Mouse (Mus musculus): ENCODE results near the gene Was. TPM values are rescaled to one million over a fixed set of nuclear protein-coding genes. Genes with fewer than 3 reads are reported as not detected.
A peak's percentile ranks its signal among the peaks of the same experiment; 100 is the strongest.
"Not testable (repeated sequence)": the region's sequence is repeated elsewhere in the genome, so short reads cannot be mapped to it uniquely, and the experiment has no call there.

Gene Was
- polyA plus RNA-seq, 1 experiment from 2014 or later: 2.2 TPM

DNA sequence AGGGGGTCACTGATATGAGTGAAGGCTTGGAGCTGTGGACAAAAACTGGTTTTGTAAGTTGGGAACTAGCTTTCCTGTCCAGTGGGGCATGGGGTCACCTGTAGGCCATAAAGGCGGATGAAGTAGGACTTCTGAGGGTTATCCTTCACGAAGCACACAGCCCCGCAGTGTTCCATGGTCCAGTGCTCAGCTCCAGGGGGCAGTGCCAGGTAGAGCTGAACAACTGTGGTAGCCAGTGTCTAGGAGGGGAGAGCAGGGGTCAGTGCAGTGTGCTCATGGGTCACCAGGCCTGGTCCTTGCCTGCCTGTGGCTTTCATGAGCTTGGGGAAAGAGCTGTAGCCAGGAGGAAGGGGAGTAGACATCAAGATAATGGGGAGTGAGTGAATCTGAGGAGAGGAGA is 552 bp downstream of the Was start:
- H3K27me3 ChIP-seq (ENCODE audit: control insufficient read depth, insufficient read depth, low read length): no peaks in the 10 kb centered on the region
- no peak for ATAC-seq (replicated peaks; ENCODE audit: extremely low read depth, insufficient read depth, low FRiP score)
- no peaks in the 10 kb centered on the region for H3K4me1 ChIP-seq (ENCODE audit: control insufficient read depth, insufficient read depth, low read length)
- peak overlapping the region; percentile 26 for H3K4me3 ChIP-seq (ENCODE audit: low read length)
- no peak overlapping the region for H3K9ac ChIP-seq (ENCODE audit: low read length)
- H3K9me3 ChIP-seq (replicated peaks; ENCODE audit: control insufficient read depth, low read length): no peaks in the 10 kb centered on the region
- no peak overlapping the region for H3K27ac ChIP-seq (ENCODE audit: low read length)
- no peaks in the 10 kb centered on the region for H3K36me3 ChIP-seq (ENCODE audit: control insufficient read depth, insufficient read depth)
- no peak overlapping the region for H3K4me2 ChIP-seq (ENCODE audit: low read depth, low read length)
- WGBS: 75% methylated on average over 3 of the region's 3 CpGs

DNA sequence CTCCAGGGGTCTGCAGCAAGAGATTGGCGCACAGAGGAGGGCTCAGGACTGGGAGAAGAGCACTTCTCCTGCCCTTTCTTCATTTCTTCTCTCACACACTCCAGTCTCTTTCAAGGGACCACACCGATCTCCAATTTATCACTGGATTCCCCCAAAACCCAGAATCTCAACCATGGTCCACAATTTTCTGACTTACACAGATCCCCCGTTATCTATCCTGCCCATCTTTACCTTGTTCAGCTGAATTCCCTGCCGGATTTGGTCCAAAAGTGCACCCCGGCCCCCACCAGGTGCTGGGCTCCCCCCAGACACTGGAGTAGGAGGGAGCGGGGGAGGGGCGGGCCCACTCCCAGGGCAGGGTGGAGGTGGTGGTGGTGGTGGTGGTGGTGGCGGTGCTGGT is 4.7 kb downstream of the Was start:
- no peaks in the 10 kb centered on the region for H3K4me1 ChIP-seq (ENCODE audit: control insufficient read depth, insufficient read depth, low read length)
- no peak overlapping the region for H3K4me2 ChIP-seq (ENCODE audit: low read depth, low read length)
- H3K27ac ChIP-seq (ENCODE audit: low read length): no peak overlapping the region
- H3K27me3 ChIP-seq (ENCODE audit: control insufficient read depth, insufficient read depth, low read length): no peaks in the 10 kb centered on the region
- no peak overlapping the region for H3K9ac ChIP-seq (ENCODE audit: low read length)
- no peak overlapping the region for H3K4me3 ChIP-seq (ENCODE audit: low read length)
- no peaks in the 10 kb centered on the region for H3K36me3 ChIP-seq (ENCODE audit: control insufficient read depth, insufficient read depth)
- H3K9me3 ChIP-seq (replicated peaks; ENCODE audit: control insufficient read depth, low read length): no peaks in the 10 kb centered on the region
- ATAC-seq (replicated peaks; ENCODE audit: extremely low read depth, insufficient read depth, low FRiP score): no peak
- WGBS: 73% methylated on average over 8 of the region's 8 CpGs

DNA sequence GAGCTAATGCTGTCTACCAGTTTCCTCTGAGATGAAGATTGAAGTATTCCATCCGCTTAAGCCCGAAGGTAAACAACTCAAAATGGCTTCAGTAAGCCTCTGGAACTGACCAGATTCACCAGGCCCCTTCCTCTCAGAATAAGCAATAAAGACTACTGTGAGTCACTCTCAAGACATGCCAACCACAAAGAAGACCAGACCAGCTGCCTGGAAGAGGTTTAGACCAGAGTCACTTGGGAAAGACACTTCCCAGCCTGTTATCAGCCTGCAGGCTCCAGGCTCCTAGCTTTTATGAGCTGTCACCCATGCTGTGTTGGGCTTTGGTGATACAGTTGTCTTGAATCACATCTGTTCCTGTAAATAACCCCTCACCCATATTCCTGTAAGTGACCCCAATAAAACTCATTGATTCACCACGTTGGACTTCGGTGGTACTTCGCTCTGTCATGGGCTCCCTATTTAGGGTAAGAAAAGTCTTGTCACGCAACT is 5.5 kb downstream of the Was start:
- no peak overlapping the region for H3K4me3 ChIP-seq (ENCODE audit: low read length)
- no peak for ATAC-seq (replicated peaks; ENCODE audit: extremely low read depth, insufficient read depth, low FRiP score)
- H3K9me3 ChIP-seq (replicated peaks; ENCODE audit: control insufficient read depth, low read length): no peaks in the 10 kb centered on the region
- no peak overlapping the region for H3K27ac ChIP-seq (ENCODE audit: low read length)
- no peaks in the 10 kb centered on the region for H3K36me3 ChIP-seq (ENCODE audit: control insufficient read depth, insufficient read depth)
- H3K9ac ChIP-seq (ENCODE audit: low read length): no peak overlapping the region
- WGBS: 82% methylated on average over 6 of the region's 6 CpGs
- no peaks in the 10 kb centered on the region for H3K4me1 ChIP-seq (ENCODE audit: control insufficient read depth, insufficient read depth, low read length)
- no peak overlapping the region for H3K4me2 ChIP-seq (ENCODE audit: low read depth, low read length)
- H3K27me3 ChIP-seq (ENCODE audit: control insufficient read depth, insufficient read depth, low read length): no peaks in the 10 kb centered on the region

DNA sequence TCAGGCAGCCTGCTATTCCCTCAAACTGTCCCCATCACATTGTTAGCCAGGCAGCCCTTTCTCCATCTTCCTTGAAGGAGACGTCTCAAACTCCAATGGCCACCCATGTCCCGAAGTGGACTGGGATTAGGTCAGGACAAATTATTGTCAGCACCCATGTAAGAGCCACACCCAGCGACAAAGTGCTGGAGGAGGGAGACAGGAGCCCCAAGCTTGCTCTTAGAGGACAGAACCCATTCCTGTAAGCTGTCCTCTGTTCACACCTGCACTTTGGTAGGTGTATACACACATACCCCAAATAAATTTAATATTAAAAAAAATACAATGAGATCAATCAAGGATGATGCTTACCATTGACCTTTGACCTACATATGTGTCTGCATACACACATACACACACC is 15.2 kb downstream of the Was start:
- H3K4me2 ChIP-seq (ENCODE audit: low read depth, low read length): peak overlapping the region; percentile 67
- WGBS: 30% methylated on average over 3 of the region's 3 CpGs
- no peaks in the 10 kb centered on the region for H3K27me3 ChIP-seq (ENCODE audit: control insufficient read depth, insufficient read depth, low read length)
- H3K9ac ChIP-seq (ENCODE audit: low read length): peak overlapping the region; percentile 62
- no peaks in the 10 kb centered on the region for H3K9me3 ChIP-seq (replicated peaks; ENCODE audit: control insufficient read depth, low read length)
- no peaks in the 10 kb centered on the region for H3K4me1 ChIP-seq (ENCODE audit: control insufficient read depth, insufficient read depth, low read length)
- H3K36me3 ChIP-seq (ENCODE audit: control insufficient read depth, insufficient read depth): 0 out of 2 replicates have a peak, but pooled peaks cover 3% of the 10 kb centered on the region
- peak overlapping the region; percentile 57 for H3K4me3 ChIP-seq (ENCODE audit: low read length)
- H3K27ac ChIP-seq (ENCODE audit: low read length): peak overlapping the region; percentile 61
- ATAC-seq (replicated peaks; ENCODE audit: extremely low read depth, insufficient read depth, low FRiP score): no peak

DNA sequence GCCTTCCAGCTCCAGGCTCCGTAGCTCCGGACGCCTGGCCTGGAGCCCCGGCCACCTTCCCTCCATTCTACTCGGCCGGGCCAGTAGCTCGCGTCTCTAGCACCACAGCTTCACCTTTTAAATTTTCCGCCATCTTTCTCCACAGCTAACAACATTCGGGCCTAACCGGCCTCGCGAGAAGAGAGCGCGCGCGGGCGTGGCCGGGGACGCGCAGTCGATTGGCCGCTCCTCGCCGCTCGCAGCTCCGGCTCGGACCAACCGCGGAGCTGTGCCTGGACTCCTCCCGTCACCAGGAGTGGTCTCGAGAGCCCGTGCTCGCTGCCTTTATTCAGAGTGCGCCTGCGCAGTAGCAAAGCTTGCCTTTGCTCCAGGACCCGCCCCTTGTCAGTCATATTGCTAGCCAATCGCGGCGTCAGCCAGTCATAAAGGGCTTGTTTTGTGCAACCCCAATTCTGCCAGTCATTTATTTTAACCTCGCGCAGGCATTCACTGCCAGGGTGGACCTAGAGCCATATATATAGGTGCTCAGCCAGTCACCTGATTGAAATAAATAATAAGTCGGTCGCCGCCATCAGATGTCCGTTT is 15.8 kb downstream of the Was start, which contains the start of gene Suv39h1:
Suv39h1 (minus strand) TSS at position 331 of the 585 bp plus-strand sequence.
- Histone ChIP-seq H3K36me3 (ENCODE audit: control insufficient read depth, insufficient read depth) (0 out of 2 replicates have a peak, but pooled peaks cover 3% of the 10 kb centered on the region), H3K4me1 (ENCODE audit: control insufficient read depth, insufficient read depth, low read length) (no peaks in the 10 kb centered on the region), H3K9ac (ENCODE audit: low read length) (peak within 1 kb of the TSS; percentile 67), H3K4me2 (ENCODE audit: low read depth, low read length) (peak within 1 kb of the TSS; percentile 67), H3K27me3 (ENCODE audit: control insufficient read depth, insufficient read depth, low read length) (no peaks in the 10 kb centered on the region), H3K4me3 (ENCODE audit: low read length) (peak within 1 kb of the TSS; percentile 72), H3K27ac (ENCODE audit: low read length) (peak within 1 kb of the TSS; percentile 83), H3K9me3 (replicated peaks; ENCODE audit: control insufficient read depth, low read length) (no peaks in the 10 kb centered on the region)
- 14% methylated on average over 46 of the region's 46 CpGs for WGBS
- peak; percentile 97 for ATAC-seq (replicated peaks; ENCODE audit: extremely low read depth, insufficient read depth, low FRiP score)

DNA sequence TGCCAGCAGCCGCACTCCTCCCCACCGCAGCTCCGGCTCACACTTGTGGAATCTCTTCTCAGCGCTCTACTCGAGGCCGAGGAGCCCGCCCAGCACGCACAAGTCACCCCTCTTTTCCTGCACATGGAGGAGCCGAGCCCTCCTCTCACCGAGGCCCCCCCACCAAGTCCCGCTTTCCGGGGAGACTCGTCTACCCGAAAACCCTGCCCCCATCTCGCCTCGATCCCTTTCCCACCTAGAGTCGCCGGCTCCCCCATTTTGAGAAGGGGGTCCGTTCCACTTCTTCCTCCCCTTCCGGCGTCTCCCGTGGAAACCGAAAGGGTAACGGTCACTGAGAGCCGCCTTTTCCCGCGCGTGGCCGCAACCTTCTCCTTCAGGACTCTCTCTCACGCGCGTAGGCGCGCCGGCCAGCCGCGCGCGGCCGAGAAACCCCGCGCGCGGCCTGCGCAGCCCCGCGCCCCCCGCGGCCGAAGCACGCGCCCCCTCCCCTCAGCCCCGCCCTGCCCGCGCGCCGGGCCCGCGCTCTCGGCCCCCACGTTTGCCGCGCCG is 16.3 kb downstream of the Was start:
- ATAC-seq (replicated peaks; ENCODE audit: extremely low read depth, insufficient read depth, low FRiP score): peak; percentile 46
- WGBS: 13% methylated on average over 52 of the region's 64 CpGs
- 0 out of 2 replicates have a peak, but pooled peaks cover 3% of the 10 kb centered on the region for H3K36me3 ChIP-seq (ENCODE audit: control insufficient read depth, insufficient read depth)

DNA sequence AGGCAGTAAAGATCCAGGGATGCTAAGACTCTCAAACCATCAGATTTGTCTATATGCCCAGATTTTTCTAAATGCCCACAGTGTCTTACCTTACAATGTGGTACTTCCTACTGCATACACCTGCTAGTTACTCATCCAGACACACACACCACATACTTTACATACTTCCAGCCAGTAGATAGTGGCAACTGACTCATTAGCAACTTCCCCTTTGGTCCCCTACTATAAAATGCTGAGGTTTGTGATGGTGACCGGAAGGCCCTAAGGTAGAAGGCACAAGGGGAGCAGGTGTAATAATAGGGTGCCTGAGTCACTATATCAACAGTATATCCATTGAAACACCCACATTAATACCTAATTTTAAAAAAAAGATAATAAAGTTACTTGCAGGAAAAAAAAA is 21.1 kb downstream of the Was start:
- no peak for ATAC-seq (replicated peaks; ENCODE audit: extremely low read depth, insufficient read depth, low FRiP score)
- Histone ChIP-seq H3K27me3 (ENCODE audit: control insufficient read depth, insufficient read depth, low read length) (no peaks in the 10 kb centered on the region), H3K4me1 (ENCODE audit: control insufficient read depth, insufficient read depth, low read length) (no peaks in the 10 kb centered on the region), H3K4me2 (ENCODE audit: low read depth, low read length) (no peak overlapping the region), H3K36me3 (ENCODE audit: control insufficient read depth, insufficient read depth) (peaks cover 10% of the 10 kb centered on the region), H3K4me3 (ENCODE audit: low read length) (no peak overlapping the region), H3K27ac (ENCODE audit: low read length) (no peak overlapping the region), H3K9me3 (replicated peaks; ENCODE audit: control insufficient read depth, low read length) (no peaks in the 10 kb centered on the region), H3K9ac (ENCODE audit: low read length) (no peak overlapping the region)
- WGBS: 92% methylated on average over 1 of the region's 1 CpGs

More for the DNA sequence above, 16.3 kb downstream of the Was start:
- no peaks in the 10 kb centered on the region for H3K4me1 ChIP-seq (ENCODE audit: control insufficient read depth, insufficient read depth, low read length)
- H3K4me2 ChIP-seq (ENCODE audit: low read depth, low read length): peak overlapping the region; percentile 67
- H3K27ac ChIP-seq (ENCODE audit: low read length): peak overlapping the region; percentile 83
- H3K9me3 ChIP-seq (replicated peaks; ENCODE audit: control insufficient read depth, low read length): no peaks in the 10 kb centered on the region
- peak overlapping the region; percentile 67 for H3K9ac ChIP-seq (ENCODE audit: low read length)
- peak overlapping the region; percentile 72 for H3K4me3 ChIP-seq (ENCODE audit: low read length)
- no peaks in the 10 kb centered on the region for H3K27me3 ChIP-seq (ENCODE audit: control insufficient read depth, insufficient read depth, low read length)

DNA sequence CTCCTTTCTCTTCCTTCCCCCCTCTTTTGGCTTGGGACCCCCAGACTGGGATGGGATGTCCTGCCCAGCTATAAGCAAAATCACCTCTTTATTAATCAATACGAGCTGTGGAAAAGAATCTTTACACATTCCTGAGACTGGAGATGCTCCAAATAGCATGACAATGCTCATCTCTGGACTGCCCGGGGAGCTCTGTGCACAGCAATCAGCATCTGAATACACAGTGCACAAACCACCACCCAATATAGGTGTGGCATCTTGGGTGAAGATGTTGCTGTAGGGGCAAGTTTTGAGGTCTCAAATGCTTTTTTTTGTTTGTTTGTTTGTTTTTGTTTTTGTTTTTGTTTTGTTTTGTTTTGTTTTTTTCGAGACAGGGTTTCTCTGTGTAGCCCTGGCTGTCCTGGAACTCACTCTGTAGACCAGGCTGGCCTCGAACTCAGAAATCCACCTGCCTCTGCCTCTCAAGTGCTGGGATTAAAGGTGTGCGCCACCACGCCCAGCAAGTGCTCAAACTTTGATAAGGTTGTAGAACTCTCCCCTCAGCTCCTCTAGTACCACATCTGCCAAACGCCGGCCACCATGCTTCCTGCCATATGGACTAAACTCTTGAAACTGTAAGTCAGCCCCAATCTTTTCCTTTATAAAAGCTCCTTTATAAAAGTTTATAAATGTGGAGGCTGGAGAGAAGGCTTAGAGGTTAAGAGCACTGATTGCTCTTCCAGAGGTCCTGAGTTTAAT is 39.1 kb downstream of the Was start:
- not testable (repeated sequence) for H3K27me3 ChIP-seq (ENCODE audit: control insufficient read depth, insufficient read depth, low read length); H3K4me2 ChIP-seq (ENCODE audit: low read depth, low read length); H3K27ac ChIP-seq (ENCODE audit: low read length); H3K4me3 ChIP-seq (ENCODE audit: low read length); ATAC-seq (replicated peaks; ENCODE audit: extremely low read depth, insufficient read depth, low FRiP score); H3K9me3 ChIP-seq (replicated peaks; ENCODE audit: control insufficient read depth, low read length); H3K9ac ChIP-seq (ENCODE audit: low read length); H3K4me1 ChIP-seq (ENCODE audit: control insufficient read depth, insufficient read depth, low read length); H3K36me3 ChIP-seq (ENCODE audit: control insufficient read depth, insufficient read depth)
- 77% methylated on average over 8 of the region's 8 CpGs for WGBS

DNA sequence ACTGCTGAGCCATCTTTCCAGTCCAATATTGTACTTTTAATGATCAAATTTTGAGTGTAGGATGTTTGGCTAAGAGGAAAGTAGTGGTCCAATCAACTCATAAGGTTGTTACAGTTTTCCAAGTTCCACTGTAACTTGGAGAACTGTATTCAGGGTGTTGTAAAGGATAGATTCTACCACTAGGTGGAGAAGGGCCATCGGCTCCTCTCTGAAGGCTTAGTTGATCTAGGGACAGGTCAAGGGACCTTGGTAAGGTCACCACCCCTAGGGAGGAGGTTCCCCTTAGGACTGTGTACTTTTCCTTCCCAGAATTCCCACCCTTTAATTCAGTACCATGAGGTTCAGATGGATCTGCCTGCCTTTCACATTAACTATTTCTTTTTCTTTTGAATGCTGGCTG is 57.3 kb downstream of the Was start:
- 70% methylated on average over 1 of the region's 1 CpGs for WGBS

More for the DNA sequence above, 57.3 kb downstream of the Was start:
- Histone ChIP-seq H3K9ac (ENCODE audit: low read length) (no peak overlapping the region), H3K27me3 (ENCODE audit: control insufficient read depth, insufficient read depth, low read length) (no peaks in the 10 kb centered on the region), H3K4me2 (ENCODE audit: low read depth, low read length) (no peak overlapping the region), H3K4me1 (ENCODE audit: control insufficient read depth, insufficient read depth, low read length) (no peaks in the 10 kb centered on the region), H3K27ac (ENCODE audit: low read length) (no peak overlapping the region), H3K9me3 (replicated peaks; ENCODE audit: control insufficient read depth, low read length) (no peaks in the 10 kb centered on the region), H3K36me3 (ENCODE audit: control insufficient read depth, insufficient read depth) (no peaks in the 10 kb centered on the region), H3K4me3 (ENCODE audit: low read length) (no peak overlapping the region)
- ATAC-seq (replicated peaks; ENCODE audit: extremely low read depth, insufficient read depth, low FRiP score): no peak
